Mouse (Mus musculus) liver, postnatal 0 days (tissue): ENCODE data around the gene Il2rg. TPM values are rescaled to one million over a fixed set of nuclear protein-coding genes. Genes with fewer than 3 reads are reported as not detected.

Experiments
- ATAC-seq: fragments of 200-750 bp; cut with Nextera tagmentation; 2 replicates; pipeline ENCODE4 v1.8.0; 2017; ENCODE audit warnings: mild to moderate bottlenecking, moderate library complexity
- DNase-seq: peaks from one replicate; pipeline ENCODE4 v3.0.0-alpha.2; 2016
- H3K27ac ChIP-seq: fragments of 300-500 bp; sonication (generic); 2 replicates; pipeline ENCODE4 v1.5.1; 2014; ENCODE audit warnings: antibody characterized with exemption, moderate library complexity, mild to moderate bottlenecking, low read depth
- H3K27me3 ChIP-seq: fragments of 300-500 bp; sonication (generic); 2 replicates; pipeline ENCODE4 v1.6.1; 2014; ENCODE audit warnings: low read length, control low read depth, mixed read lengths; ENCODE audit not compliant: insufficient read depth
- H3K36me3 ChIP-seq: fragments of 300-500 bp; sonication (generic); replicated peaks from 2 replicates; pipeline ENCODE4 v1.6.1; 2014; ENCODE audit warnings: mild to moderate bottlenecking, control low read depth, low read length, moderate library complexity, mixed read lengths; ENCODE audit not compliant: insufficient read depth
- H3K4me1 ChIP-seq: fragments of 300-500 bp; sonication (generic); 2 replicates; pipeline ENCODE4 v1.6.1; 2014; ENCODE audit warnings: antibody characterized with exemption, mild to moderate bottlenecking, control low read depth; ENCODE audit not compliant: insufficient read depth
- H3K4me2 ChIP-seq: fragments of 300-500 bp; sonication (generic); 2 replicates; pipeline ENCODE4 v1.6.1; 2014; ENCODE audit warnings: low read depth, mild to moderate bottlenecking, low read length, moderate library complexity, mixed read lengths
- H3K4me3 ChIP-seq: fragments of 300-500 bp; sonication (generic); 2 replicates; pipeline ENCODE4 v1.5.1; 2014; ENCODE audit warnings: low read depth, low read length
- H3K9ac ChIP-seq: fragments of 300-500 bp; sonication (generic); replicated peaks from 2 replicates; pipeline ENCODE4 v1.6.1; 2014; ENCODE audit warnings: mild to moderate bottlenecking, moderate library complexity
- H3K9me3 ChIP-seq: fragments of 300-500 bp; sonication (generic); 2 replicates; pipeline ENCODE4 v1.6.1; 2016; ENCODE audit warnings: mild to moderate bottlenecking, control low read depth, low read length, mixed read lengths
- CTCF ChIP-seq: sonication (generic); IDR thresholded peaks from 2 replicates; pipeline ENCODE4 v1.5.1; 2016; ENCODE audit warnings: antibody characterized with exemption, low read depth
- EP300 ChIP-seq: IDR thresholded peaks from 2 replicates; pipeline ENCODE4 v1.6.1; 2016; ENCODE audit warnings: antibody characterized with exemption, low read depth, mild to moderate bottlenecking
- WGBS: fragments of 180-500 bp; shearing (Covaris S2); extraction: QIAGEN DNeasy Blood & Tissue Kit; methylation state at CpG from one replicate; pipeline ENCODE4 v1.1.7; 2014; ENCODE audit not compliant: insufficient replicate concordance; 5-methylcytosine and 5-hydroxymethylcytosine counted together
- polyA plus RNA-seq: library from polyadenylated mRNA; unstranded; fragments of >200 nt; fragmentation: Nextera tagmentation; extraction: Ambion mirVana; gene quantifications from 2 replicates; pipeline ENCODE4 v1.2.1, GENCODE M21; 2015

Il2rg gene
- polyA plus RNA-seq = 7.7 and 8.0 TPM in 2 replicates

- no peaks in the 10 kb centered on the region for H3K36me3 ChIP-seq
- H3K4me2 ChIP-seq = peak within 1 kb of the TSS; percentile 52
- ATAC-seq = peak; percentile 40; the same call in 1 of the 2 replicates
- 41% methylated on average over 5 of the region's 5 CpGs for WGBS
- no peaks in the 10 kb centered on the region for H3K4me1 ChIP-seq
- no peak within 1 kb of the TSS for H3K9ac ChIP-seq
- no peaks in the 10 kb centered on the region for H3K9me3 ChIP-seq
- no peak for DNase-seq
- peak within 1 kb of the TSS; percentile 17; the same call in 1 of the 2 replicates for H3K4me3 ChIP-seq
- H3K27me3 ChIP-seq = no peaks in the 10 kb centered on the region
- TF ChIP-seq CTCF = no peak
- no peak for TF ChIP-seq EP300
- no peak within 1 kb of the TSS for H3K27ac ChIP-seq
Observed at GRCm38 (mm10) chrX:101268025-101268754, at the start of gene Il2rg. Gene Il2rg, minus strand, starts transcription at chrX:101268255.

- Histone ChIP-seq H3K27ac (no peak overlapping the region), H3K4me3 (no peak overlapping the region), H3K9ac (no peak overlapping the region), H3K27me3 (peaks cover 2% of the 10 kb centered on the region), H3K9me3 (no peaks in the 10 kb centered on the region), H3K4me1 (no peaks in the 10 kb centered on the region), H3K36me3 (no peaks in the 10 kb centered on the region), H3K4me2 (no peak overlapping the region)
- ATAC-seq = no peak
- DNase-seq = no peak
- 34% methylated on average over 6 of the region's 6 CpGs for WGBS
- no peak for TF ChIP-seq EP300
- no peak for TF ChIP-seq CTCF
Observed at GRCm38 (mm10) chrX:101313625-101314359, 45.7 kb upstream of the Il2rg start.

GRCm38 (mm10) chrX:101309299-101309698, 41.2 kb upstream of the Il2rg start:
- Histone ChIP-seq H3K9me3 (no peaks in the 10 kb centered on the region), H3K9ac (no peak overlapping the region), H3K4me1 (no peaks in the 10 kb centered on the region), H3K27me3 (peaks cover 6% of the 10 kb centered on the region), H3K27ac (no peak overlapping the region), H3K4me2 (no peak overlapping the region), H3K36me3 (no peaks in the 10 kb centered on the region), H3K4me3 (no peak overlapping the region)
- DNase-seq = no peak
- TF ChIP-seq EP300 (no peak), CTCF (no peak)
- 89% methylated on average over 5 of the region's 5 CpGs for WGBS
- ATAC-seq = no peak

GRCm38 (mm10) chrX:101304646-101305045, 36.6 kb upstream of the Il2rg start:
- Histone ChIP-seq H3K4me1 (no peaks in the 10 kb centered on the region), H3K36me3 (no peaks in the 10 kb centered on the region), H3K4me2 (no peak overlapping the region), H3K9ac (no peak overlapping the region), H3K9me3 (no peaks in the 10 kb centered on the region), H3K4me3 (no peak overlapping the region), H3K27ac (no peak overlapping the region), H3K27me3 (peaks cover 9% of the 10 kb centered on the region; the same call in 1 of the 2 replicates)
- ATAC-seq = no peak
- TF ChIP-seq EP300 (no peak), CTCF (no peak)
- 70% methylated on average over 2 of the region's 2 CpGs for whole genome bisulfite sequencing
- DNase-seq = no peak

GRCm38 (mm10) chrX:101301654-101302053, 33.6 kb upstream of the Il2rg start:
- WGBS = 79% methylated on average over 9 of the region's 9 CpGs
- peaks cover 9% of the 10 kb centered on the region; the same call in 1 of the 2 replicates for H3K27me3 ChIP-seq

GRCm38 (mm10) chrX:101300427-101301030, 32.5 kb upstream of the Il2rg start:
- 48% methylated on average over 13 of the region's 13 CpGs for WGBS
- no peak for TF ChIP-seq CTCF
- TF ChIP-seq EP300 = no peak
- DNase-seq = no peak
- peaks cover 9% of the 10 kb centered on the region; the same call in 1 of the 2 replicates for H3K27me3 ChIP-seq
- no peak for ATAC-seq
- no peak overlapping the region for H3K4me2 ChIP-seq
- H3K4me3 ChIP-seq = no peak overlapping the region
- H3K36me3 ChIP-seq = no peaks in the 10 kb centered on the region; the same call in 1 of the 2 replicates
- H3K27ac ChIP-seq = no peak overlapping the region
- H3K9me3 ChIP-seq = no peaks in the 10 kb centered on the region
- H3K9ac ChIP-seq = no peak overlapping the region
- no peaks in the 10 kb centered on the region for H3K4me1 ChIP-seq

More at GRCm38 (mm10) chrX:101301654-101302053, 33.6 kb upstream of the Il2rg start:
- no peak overlapping the region for H3K4me2 ChIP-seq
- no peak for DNase-seq
- H3K4me1 ChIP-seq = no peaks in the 10 kb centered on the region
- no peak for TF ChIP-seq CTCF
- ATAC-seq = no peak
- H3K36me3 ChIP-seq = no peaks in the 10 kb centered on the region; the same call in 1 of the 2 replicates
- H3K9me3 ChIP-seq = no peaks in the 10 kb centered on the region
- no peak overlapping the region for H3K4me3 ChIP-seq
- no peak overlapping the region for H3K9ac ChIP-seq
- H3K27ac ChIP-seq = no peak overlapping the region
